Mouse (Mus musculus): ENCODE data around the gene Lag3. TPM values are rescaled to one million over a fixed set of nuclear protein-coding genes. Genes with fewer than 3 reads are reported as not detected.

Lag3 gene
- polyA plus RNA-seq, 1 experiment, result 7.0 TPM

DNA sequence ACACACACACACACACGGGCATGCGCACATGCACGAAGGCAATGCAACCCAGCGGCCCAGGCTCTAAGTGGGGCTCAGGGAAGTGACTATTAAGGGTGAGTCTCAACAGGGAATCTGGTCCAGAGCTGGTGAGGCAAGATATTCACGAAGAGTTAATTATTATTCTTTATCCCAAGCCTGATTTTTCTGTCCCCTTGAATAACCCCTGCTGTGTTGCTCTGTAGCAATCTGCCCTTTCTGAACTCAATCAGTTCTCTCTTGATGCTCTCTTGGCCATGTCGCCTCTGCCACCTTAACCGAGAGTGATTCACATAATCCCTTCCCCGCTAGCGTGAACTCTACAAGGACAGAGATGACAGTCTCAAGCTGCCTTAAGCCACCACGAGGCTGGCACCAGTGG lies 28.2 kb downstream of the Lag3 start:
- no peak overlapping the region for H3K4me3 ChIP-seq (ENCODE audit: low read depth, low read length)

GRCm38 (mm10) chr6:124881821-124882220 lies 29.7 kb downstream of the Lag3 start:
- no peak overlapping the region for H3K4me3 ChIP-seq (ENCODE audit: low read depth, low read length)

More for the DNA sequence above, 28.2 kb downstream of the Lag3 start:
- H3K27me3 ChIP-seq (ENCODE audit: control insufficient read depth, insufficient read depth, low read length), result no peaks in the 10 kb centered on the region
- H3K27ac ChIP-seq (ENCODE audit: insufficient read depth, low read depth, low read length), result no peak overlapping the region
- TF ChIP-seq POLR2A (IDR thresholded peaks at IDR 0.05; ENCODE audit: low read depth, low read length), result no peak
- no peak for TF ChIP-seq CTCF (IDR thresholded peaks at IDR 0.05; ENCODE audit: extremely low read depth, insufficient read length, insufficient replicate concordance, low read depth, low read length)
- no peaks in the 10 kb centered on the region for H3K4me1 ChIP-seq (ENCODE audit: control insufficient read depth, insufficient read depth, insufficient read length, low read length)
- H3K36me3 ChIP-seq (ENCODE audit: control insufficient read depth, insufficient read depth, low read length), result no peaks in the 10 kb centered on the region
- 74% methylated on average over 10 of the region's 10 CpGs for WGBS

GRCm38 (mm10) chr6:124879390-124879789 lies 32.1 kb downstream of the Lag3 start:
- WGBS, result 67% methylated on average over 6 of the region's 6 CpGs
- Histone ChIP-seq H3K27ac (ENCODE audit: insufficient read depth, low read depth, low read length) (no peak overlapping the region), H3K36me3 (ENCODE audit: control insufficient read depth, insufficient read depth, low read length) (no peaks in the 10 kb centered on the region)

More at GRCm38 (mm10) chr6:124881821-124882220, 29.7 kb downstream of the Lag3 start:
- Histone ChIP-seq H3K27ac (ENCODE audit: insufficient read depth, low read depth, low read length) (no peak overlapping the region), H3K4me1 (ENCODE audit: control insufficient read depth, insufficient read depth, insufficient read length, low read length) (no peaks in the 10 kb centered on the region), H3K36me3 (ENCODE audit: control insufficient read depth, insufficient read depth, low read length) (no peaks in the 10 kb centered on the region), H3K27me3 (ENCODE audit: control insufficient read depth, insufficient read depth, low read length) (no peaks in the 10 kb centered on the region)
- 67% methylated on average over 9 of the region's 9 CpGs for WGBS
- TF ChIP-seq CTCF (IDR thresholded peaks at IDR 0.05; ENCODE audit: extremely low read depth, insufficient read length, insufficient replicate concordance, low read depth, low read length) (no peak), POLR2A (IDR thresholded peaks at IDR 0.05; ENCODE audit: low read depth, low read length) (no peak)

DNA sequence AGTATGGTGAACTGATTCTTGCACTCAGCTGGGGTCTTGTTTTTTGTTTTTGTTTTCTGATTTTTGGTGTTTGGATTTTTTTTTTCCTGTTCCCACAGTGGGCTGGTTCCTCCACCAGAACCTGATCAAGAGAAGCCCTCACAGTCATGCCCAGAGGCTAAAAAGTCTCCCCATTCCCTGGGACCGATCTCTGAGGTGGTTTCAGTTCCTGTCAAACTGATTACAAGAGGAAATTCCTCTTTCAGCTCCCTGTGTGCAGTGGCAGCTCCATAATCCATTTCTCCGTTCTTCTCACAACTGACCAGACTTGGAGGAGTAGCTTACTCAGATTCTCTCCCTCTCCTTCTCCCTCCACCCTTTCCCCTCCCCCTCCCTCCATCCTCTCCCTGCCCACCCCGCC lies 37.2 kb downstream of the Lag3 start:
- no peak overlapping the region for H3K27ac ChIP-seq (ENCODE audit: insufficient read depth, low read depth, low read length)
- no peaks in the 10 kb centered on the region for H3K36me3 ChIP-seq (ENCODE audit: control insufficient read depth, insufficient read depth, low read length)
- no peaks in the 10 kb centered on the region for H3K27me3 ChIP-seq (ENCODE audit: control insufficient read depth, insufficient read depth, low read length)
- WGBS, result 48% methylated on average over 2 of the region's 3 CpGs
- H3K4me3 ChIP-seq (ENCODE audit: low read depth, low read length), result no peak overlapping the region
- H3K4me1 ChIP-seq (ENCODE audit: control insufficient read depth, insufficient read depth, insufficient read length, low read length), result no peaks in the 10 kb centered on the region
- TF ChIP-seq POLR2A (IDR thresholded peaks at IDR 0.05; ENCODE audit: low read depth, low read length) (no peak), CTCF (IDR thresholded peaks at IDR 0.05; ENCODE audit: extremely low read depth, insufficient read length, insufficient replicate concordance, low read depth, low read length) (no peak)

More at GRCm38 (mm10) chr6:124879390-124879789, 32.1 kb downstream of the Lag3 start:
- Histone ChIP-seq H3K4me3 (ENCODE audit: low read depth, low read length) (no peak overlapping the region), H3K4me1 (ENCODE audit: control insufficient read depth, insufficient read depth, insufficient read length, low read length) (no peaks in the 10 kb centered on the region), H3K27me3 (ENCODE audit: control insufficient read depth, insufficient read depth, low read length) (no peaks in the 10 kb centered on the region)
- TF ChIP-seq CTCF (IDR thresholded peaks at IDR 0.05; ENCODE audit: extremely low read depth, insufficient read length, insufficient replicate concordance, low read depth, low read length) (no peak), POLR2A (IDR thresholded peaks at IDR 0.05; ENCODE audit: low read depth, low read length) (no peak)

DNA sequence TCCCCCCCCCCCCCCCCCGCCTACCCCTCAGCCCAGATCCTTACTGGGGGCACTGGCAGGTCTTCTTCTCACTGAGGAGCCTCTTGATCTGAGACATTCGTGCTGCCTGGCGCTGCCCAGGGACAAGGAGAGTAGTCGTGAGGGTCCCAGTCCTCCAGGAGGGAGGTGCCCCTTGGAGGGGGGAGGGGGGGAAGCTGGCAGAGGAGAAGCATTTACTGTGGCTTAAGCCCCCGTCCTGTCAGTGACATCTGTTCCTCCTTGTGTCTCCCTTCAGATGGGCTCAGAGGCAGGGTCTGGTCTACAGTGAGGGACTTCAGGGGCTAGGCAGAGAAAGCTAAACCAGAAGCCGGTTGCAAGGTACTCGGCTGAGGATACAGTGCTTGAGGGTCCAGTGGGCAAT lies 44.9 kb downstream of the Lag3 start:
- Histone ChIP-seq H3K36me3 (ENCODE audit: control insufficient read depth, insufficient read depth, low read length) (no peaks in the 10 kb centered on the region), H3K4me1 (ENCODE audit: control insufficient read depth, insufficient read depth, insufficient read length, low read length) (peaks cover 4% of the 10 kb centered on the region), H3K27ac (ENCODE audit: insufficient read depth, low read depth, low read length) (no peak overlapping the region), H3K27me3 (ENCODE audit: control insufficient read depth, insufficient read depth, low read length) (peaks cover 14% of the 10 kb centered on the region), H3K4me3 (ENCODE audit: low read depth, low read length) (no peak overlapping the region)
- WGBS, result 85% methylated on average over 7 of the region's 7 CpGs
- TF ChIP-seq POLR2A (IDR thresholded peaks at IDR 0.05; ENCODE audit: low read depth, low read length), result no peak
- TF ChIP-seq CTCF (IDR thresholded peaks at IDR 0.05; ENCODE audit: extremely low read depth, insufficient read length, insufficient replicate concordance, low read depth, low read length), result no peak

DNA sequence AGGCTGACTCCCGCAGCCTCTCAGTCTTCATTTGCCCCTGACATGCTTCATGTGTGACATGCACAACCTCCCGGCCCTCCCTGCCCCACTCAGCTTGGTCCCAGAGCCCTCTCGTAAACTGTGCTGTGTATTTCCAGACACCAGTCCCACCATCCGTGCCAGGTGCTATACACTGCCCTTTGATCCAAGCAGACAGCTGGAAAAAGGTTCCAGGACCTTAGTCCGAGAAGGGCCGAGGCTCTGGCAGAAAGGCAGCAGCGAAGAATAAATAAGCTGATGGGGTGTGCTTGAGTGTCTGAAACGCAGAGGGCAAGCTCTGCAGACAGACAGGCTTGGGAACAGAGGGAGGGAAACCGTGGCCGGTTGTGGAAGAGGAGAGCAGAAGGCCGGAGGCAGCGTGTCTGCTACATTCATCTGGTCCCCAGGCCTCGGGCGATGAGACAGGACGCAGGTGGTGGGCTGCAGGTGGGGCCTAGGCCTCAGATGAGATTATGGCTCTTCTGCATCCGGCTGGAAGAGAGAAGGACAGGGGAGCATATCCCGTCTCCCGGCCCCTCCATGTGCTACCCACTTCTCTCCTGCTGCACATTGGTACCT lies 45.6 kb downstream of the Lag3 start:
- no peak overlapping the region for H3K4me3 ChIP-seq (ENCODE audit: low read depth, low read length)
- no peaks in the 10 kb centered on the region for H3K36me3 ChIP-seq (ENCODE audit: control insufficient read depth, insufficient read depth, low read length)
- peaks cover 4% of the 10 kb centered on the region for H3K4me1 ChIP-seq (ENCODE audit: control insufficient read depth, insufficient read depth, insufficient read length, low read length)
- 53% methylated on average over 18 of the region's 18 CpGs for WGBS
- peaks cover 14% of the 10 kb centered on the region for H3K27me3 ChIP-seq (ENCODE audit: control insufficient read depth, insufficient read depth, low read length)
- no peak overlapping the region for H3K27ac ChIP-seq (ENCODE audit: insufficient read depth, low read depth, low read length)
- TF ChIP-seq CTCF (IDR thresholded peaks at IDR 0.05; ENCODE audit: extremely low read depth, insufficient read length, insufficient replicate concordance, low read depth, low read length), result no peak

DNA sequence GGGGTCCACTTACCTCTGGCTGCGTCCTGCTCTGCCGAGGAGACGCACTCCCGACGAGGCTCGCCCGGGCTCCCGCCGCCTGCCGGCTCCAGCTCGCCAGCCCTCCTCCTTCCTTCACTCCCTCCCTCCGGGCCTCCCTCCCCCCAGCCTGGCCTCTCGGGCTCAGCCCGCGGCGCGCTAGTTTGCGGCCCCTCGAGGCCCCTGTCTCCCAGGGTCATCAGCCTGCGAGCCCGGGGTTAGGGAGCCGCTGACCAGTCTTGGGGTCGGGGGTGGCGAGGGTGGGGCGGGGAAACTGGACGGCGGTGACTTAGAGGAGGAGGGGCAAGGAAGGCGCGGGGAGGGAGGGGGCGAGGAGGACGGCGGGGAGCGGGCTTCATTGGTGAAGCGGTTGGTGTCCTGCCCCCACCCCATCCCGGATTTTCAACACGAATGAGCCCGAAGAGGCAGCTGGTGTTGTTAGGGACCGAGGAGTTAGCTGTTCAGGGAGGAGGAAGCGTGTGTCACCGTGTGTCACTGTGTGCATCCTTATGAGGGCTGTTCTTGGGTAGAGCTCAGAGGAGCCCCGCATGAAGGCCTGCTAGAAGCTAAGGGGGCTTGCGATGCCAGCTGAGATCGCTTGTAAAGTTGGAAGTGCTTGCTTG lies 47.7 kb downstream of the Lag3 start, which contains the start of gene Gpr162:
TSS of gene Gpr162 (minus strand) at position 326 of the 641 bp plus-strand sequence.
- peaks cover 20% of the 10 kb centered on the region for H3K27me3 ChIP-seq (ENCODE audit: control insufficient read depth, insufficient read depth, low read length)
- no peak within 1 kb of the TSS for H3K27ac ChIP-seq (ENCODE audit: insufficient read depth, low read depth, low read length)
- peaks cover 4% of the 10 kb centered on the region for H3K4me1 ChIP-seq (ENCODE audit: control insufficient read depth, insufficient read depth, insufficient read length, low read length)
- H3K36me3 ChIP-seq (ENCODE audit: control insufficient read depth, insufficient read depth, low read length), result no peaks in the 10 kb centered on the region
- no peak for TF ChIP-seq CTCF (IDR thresholded peaks at IDR 0.05; ENCODE audit: extremely low read depth, insufficient read length, insufficient replicate concordance, low read depth, low read length)
- no peak for TF ChIP-seq POLR2A (IDR thresholded peaks at IDR 0.05; ENCODE audit: low read depth, low read length)
- 2% methylated on average over 43 of the region's 43 CpGs for WGBS
- H3K4me3 ChIP-seq (ENCODE audit: low read depth, low read length), result peak within 1 kb of the TSS; percentile 58
